Mouse (Mus musculus) ES-CJ7 (cell line): ENCODE measurements at regions not wholly inside any gene's neighbourhood (a gene's known extent, or its start where the extent isn't known, plus 50 kb on each side); places are given as distances from the start of the nearest gene placed in this dataset.

Experiments used
- DNase-seq: peaks from one replicate; pipeline ENCODE4 v3.0.0; 2011; ENCODE audit warnings: low read depth, low spot score

DNA sequence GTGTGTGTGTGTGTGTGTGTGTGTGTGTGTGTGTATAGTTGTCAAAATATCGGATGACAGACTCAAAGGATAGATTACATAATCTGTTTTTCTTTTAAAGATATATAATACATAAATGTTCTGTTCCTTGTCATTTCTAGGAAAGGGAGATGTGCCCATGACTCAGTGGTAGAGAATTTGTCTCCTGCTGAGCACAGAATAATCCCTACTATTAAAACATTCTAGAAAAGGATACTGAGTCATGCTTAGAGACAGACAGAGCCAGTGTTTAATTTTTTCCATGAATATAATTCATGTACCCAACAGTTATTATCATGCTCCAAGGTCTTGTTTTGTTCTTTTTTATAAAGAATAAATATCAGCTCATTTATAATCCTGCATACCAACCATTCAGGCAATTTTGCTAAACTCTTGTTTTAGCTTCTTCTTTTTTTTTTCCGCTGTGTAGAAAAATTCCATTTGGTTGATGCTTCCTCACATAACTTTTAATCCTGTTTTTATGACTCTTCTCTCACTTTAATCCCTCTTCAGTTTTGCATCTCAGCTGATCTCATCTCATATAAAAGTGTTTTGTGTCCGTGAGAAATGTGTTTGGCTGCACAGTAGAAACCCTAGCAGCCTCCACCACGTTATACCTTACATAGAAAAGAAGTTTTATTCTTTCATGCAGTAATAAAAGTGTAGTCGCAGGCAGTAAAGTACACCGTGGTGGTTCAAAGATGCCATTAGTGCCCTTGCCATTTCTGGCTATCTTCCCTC lies 762.3 kb downstream of the Nedd1 start:
- no peak for DNase-seq

DNA sequence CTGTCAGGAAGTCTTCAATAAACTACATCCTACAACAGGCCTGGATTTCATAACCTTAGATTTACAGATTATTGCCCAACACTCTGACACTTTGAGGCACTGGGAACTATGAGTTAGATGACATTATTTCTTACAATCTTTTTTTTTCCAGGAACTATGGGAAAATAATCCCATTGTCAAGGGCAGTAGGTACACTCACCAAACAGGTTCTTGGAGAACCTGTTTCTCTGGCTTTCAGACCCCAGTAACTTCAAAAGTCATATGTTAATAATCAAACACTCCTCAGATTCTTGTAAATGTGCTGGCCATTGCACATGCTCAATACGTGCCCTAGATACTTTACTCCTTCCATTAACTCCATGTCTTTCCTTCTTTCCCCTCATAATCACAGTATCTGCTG lies 769.1 kb downstream of the Nedd1 start:
- DNase-seq, result no peak

DNA sequence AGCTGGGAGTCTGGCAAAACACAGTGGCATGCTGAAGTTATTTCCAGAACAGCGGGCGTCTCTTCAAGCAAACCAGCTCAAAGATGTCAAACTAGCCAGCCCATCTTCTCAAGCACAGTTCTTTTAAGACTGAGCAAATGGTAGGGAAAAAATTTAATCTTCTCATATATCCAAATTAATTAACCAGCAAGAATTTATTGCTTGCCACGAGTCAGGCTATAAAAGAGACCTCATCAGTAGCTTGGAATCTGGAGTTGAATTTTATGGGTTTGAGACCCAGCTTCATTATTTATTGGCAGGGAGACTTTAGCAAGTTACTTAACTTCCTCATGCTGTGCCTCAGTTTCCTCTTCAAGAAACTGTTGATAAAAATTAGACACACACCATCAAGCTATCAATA lies 742.5 kb upstream of the Tmpo start:
- no peak for DNase-seq

GRCm38 (mm10) chr10:91889864-91890263 lies 708.7 kb upstream of the Tmpo start:
- no peak for DNase-seq

GRCm38 (mm10) chr10:91888537-91888936 lies 707.4 kb upstream of the Tmpo start:
- no peak for DNase-seq

- peak; percentile 75 for DNase-seq
Observed at GRCm38 (mm10) chr10:91883155-91883554, 702.0 kb upstream of the Tmpo start.

GRCm38 (mm10) chr10:91882481-91882880 lies 701.4 kb upstream of the Tmpo start:
- DNase-seq, result no peak

GRCm38 (mm10) chr10:91881521-91882228 lies 700.6 kb upstream of the Tmpo start:
- no peak for DNase-seq

GRCm38 (mm10) chr10:91875450-91875849 lies 694.3 kb upstream of the Tmpo start:
- DNase-seq, result no peak

DNA sequence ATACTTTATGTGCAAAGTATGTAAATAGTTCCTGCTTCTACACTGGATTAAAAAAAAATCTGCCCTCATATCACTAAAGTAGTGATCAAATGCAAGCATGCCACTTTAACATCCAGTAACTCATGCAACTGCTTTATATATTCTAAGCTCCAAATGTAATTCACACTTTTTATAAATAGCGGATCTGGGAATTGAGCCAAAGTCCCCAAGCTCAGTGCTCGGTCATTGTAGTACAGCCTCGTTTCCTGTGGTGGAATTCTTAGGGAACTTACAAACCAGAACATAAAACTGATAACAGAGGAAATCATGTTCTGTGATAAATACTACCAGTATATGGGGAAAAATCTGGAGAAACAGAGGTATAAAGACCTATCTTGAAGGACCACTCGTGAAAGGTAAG lies 690.1 kb upstream of the Tmpo start:
- no peak for DNase-seq

DNA sequence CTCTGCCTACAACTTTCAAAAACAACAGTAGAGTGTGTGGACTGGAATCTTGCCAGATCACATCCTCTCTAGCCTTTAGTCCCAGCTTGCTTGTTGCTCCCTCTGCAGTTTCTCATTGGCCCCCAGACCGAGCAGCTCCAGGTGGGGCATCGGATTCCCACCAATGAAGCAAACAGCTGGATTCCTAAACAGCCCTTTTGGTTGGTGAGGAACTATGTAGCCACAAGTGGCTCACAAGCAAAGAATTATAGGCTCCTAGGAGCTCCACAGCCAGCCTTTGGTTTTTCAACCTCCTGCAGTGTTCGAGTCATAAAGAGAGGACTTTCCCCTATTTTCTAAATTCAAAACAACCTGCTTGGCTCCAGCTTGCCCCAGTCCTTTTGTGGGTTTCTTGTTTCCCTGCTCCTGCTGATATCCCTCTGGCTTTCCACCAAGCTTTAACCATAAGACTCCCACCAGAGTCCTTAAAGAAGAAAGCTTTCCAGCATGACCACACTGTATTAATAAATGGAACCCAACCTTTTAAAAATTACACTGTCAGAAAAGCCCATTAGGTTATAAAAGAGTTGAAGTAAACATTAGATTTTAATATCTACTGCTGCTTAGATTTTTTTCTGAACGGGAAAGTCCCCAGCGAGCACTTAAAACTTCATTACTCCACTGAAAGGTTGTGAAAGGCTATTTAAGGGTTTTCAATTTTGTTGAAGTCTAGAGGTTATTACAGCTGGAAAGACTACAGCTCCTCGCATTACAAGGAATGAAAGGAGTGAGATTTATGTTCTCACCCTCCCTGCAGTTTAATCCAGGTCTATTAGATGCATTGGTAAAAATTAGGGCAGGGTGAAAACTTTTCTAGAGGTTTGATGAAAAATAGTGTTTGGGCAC lies 677.8 kb upstream of the Tmpo start:
- no peak for DNase-seq

DNA sequence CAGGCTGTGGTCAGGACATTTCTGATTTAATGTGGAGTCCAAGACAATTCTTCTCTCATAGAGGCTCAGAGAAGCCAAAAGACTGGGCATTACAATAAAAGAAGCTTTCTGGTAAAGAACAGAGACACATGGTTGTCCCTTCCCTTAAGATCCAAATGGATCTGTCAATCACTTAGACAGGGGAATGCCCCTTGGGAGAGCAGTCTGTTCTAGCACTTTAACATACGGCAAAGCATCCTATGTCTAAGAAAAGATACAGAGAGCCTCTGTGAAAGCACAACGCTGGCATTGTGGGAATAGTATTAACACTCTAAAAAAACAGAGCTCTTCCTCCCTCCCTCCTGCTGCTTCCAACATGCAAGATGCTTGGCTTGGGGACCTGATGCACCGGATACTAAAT lies 646.0 kb upstream of the Tmpo start:
- DNase-seq, result no peak

- DNase-seq, result no peak
Observed at GRCm38 (mm10) chr10:91823499-91823898, 642.4 kb upstream of the Tmpo start.

DNA sequence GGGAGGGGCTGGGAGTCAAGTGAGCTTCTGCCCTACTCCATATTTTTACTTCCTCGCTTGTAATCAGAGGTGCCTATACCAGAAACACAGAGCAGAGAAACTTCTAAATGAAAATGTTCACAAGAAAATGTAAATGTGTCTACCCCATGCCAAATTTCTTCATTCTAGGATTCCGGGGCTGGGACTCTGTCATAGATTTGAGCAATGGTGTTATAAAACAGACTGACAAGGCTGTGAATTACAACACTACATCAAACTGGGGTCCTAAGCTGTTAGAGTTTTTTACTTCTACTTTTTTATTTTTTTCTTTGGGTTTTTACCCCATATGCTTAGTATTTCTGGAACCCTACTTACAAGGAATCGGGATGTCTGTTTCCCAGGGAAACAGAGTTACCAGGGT lies 623.8 kb upstream of the Tmpo start:
- DNase-seq, result no peak
